Mouse (Mus musculus) forebrain, embryonic 13.5 days (tissue): Measurements from ENCODE around the gene Ankrd42. TPM values are rescaled to one million over a fixed set of nuclear protein-coding genes. Genes with fewer than 3 reads are reported as not detected.
A peak's percentile ranks its signal among the peaks of the same experiment; 100 is the strongest.

Experiments
- ATAC-seq: fragments of 200-750 bp; cut with Nextera tagmentation; 2 replicates; pipeline ENCODE4 v1.8.0; 2017
- H3K27ac ChIP-seq: fragments of 300-500 bp; sonication (generic); 2 replicates; pipeline ENCODE4 v1.5.1; 2015; ENCODE audit warnings: inconsistent platforms, mild to moderate bottlenecking, moderate library complexity
- H3K27me3 ChIP-seq: fragments of 300-500 bp; sonication (generic); 2 replicates; pipeline ENCODE4 v1.6.1; 2015; ENCODE audit warnings: mild to moderate bottlenecking, inconsistent platforms
- H3K36me3 ChIP-seq: fragments of 300-500 bp; sonication (generic); 2 replicates; pipeline ENCODE4 v1.6.1; 2015; ENCODE audit warnings: mild to moderate bottlenecking, inconsistent platforms; ENCODE audit not compliant: poor library complexity, severe bottlenecking
- H3K4me1 ChIP-seq: fragments of 300-500 bp; sonication (generic); 2 replicates; pipeline ENCODE4 v1.6.1; 2015; ENCODE audit warnings: inconsistent platforms
- H3K4me2 ChIP-seq: fragments of 300-500 bp; sonication (generic); 2 replicates; pipeline ENCODE4 v1.6.1; 2015; ENCODE audit warnings: inconsistent platforms, mild to moderate bottlenecking, moderate library complexity
- H3K4me3 ChIP-seq: fragments of 300-500 bp; sonication (generic); 2 replicates; pipeline ENCODE4 v1.5.1; 2015; ENCODE audit warnings: mild to moderate bottlenecking, inconsistent platforms
- H3K9ac ChIP-seq: fragments of 300-500 bp; sonication (generic); 2 replicates; pipeline ENCODE4 v1.6.1; 2015; ENCODE audit warnings: mild to moderate bottlenecking, inconsistent platforms
- H3K9me3 ChIP-seq: fragments of 300-500 bp; sonication (generic); replicated peaks from 2 replicates; pipeline ENCODE4 v1.6.1; 2016; ENCODE audit warnings: inconsistent platforms
- WGBS: fragments of 180-500 bp; shearing (Covaris S2); methylation state at CpG from one replicate; pipeline ENCODE4 v1.1.7; 2015; 5-methylcytosine and 5-hydroxymethylcytosine counted together
- polyA plus RNA-seq: library from polyadenylated mRNA; unstranded; fragments of >200 nt; fragmentation: Nextera tagmentation; extraction: Ambion mirVana; gene quantifications from 2 replicates; pipeline ENCODE4 v1.2.1, GENCODE M21; 2015

The Ankrd42 gene
- polyA plus RNA-seq, 1 experiment from 2014 or later = 10.9 TPM

DNA sequence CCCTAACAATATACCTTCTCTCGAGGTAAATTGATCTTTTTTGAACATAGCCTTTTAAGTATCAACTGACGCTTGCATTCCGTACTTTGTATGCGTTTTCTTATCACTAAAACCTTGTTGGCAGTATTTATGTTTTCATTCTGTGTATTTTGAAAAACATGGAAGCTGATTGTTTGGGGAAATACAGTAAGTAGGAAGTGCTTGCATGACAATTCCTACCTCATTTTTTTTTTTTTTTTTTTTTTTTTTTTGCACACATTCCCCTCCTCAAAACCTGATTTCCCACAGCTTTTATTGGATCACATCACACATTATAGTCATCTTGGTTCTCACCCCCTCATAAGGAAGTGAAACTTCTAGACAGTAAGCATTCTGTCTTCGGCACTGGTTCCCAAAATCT lies 1.1 kb upstream of the Ankrd42 start:
- peak overlapping the region; percentile 97 for H3K4me2 ChIP-seq
- H3K27ac ChIP-seq = no peak overlapping the region
- peaks cover 20% of the 10 kb centered on the region; the same call in 1 of the 2 replicates for H3K36me3 ChIP-seq
- H3K27me3 ChIP-seq = 0 out of 2 replicates have a peak, but pooled peaks cover 3% of the 10 kb centered on the region
- 91% methylated on average over 5 of the region's 5 CpGs for WGBS
- H3K9me3 ChIP-seq = no peaks in the 10 kb centered on the region
- peak overlapping the region; percentile 85; the same call in 1 of the 2 replicates for H3K9ac ChIP-seq
- peaks cover 25% of the 10 kb centered on the region for H3K4me1 ChIP-seq
- peak overlapping the region; percentile 91 for H3K4me3 ChIP-seq
- ATAC-seq = no peak

DNA sequence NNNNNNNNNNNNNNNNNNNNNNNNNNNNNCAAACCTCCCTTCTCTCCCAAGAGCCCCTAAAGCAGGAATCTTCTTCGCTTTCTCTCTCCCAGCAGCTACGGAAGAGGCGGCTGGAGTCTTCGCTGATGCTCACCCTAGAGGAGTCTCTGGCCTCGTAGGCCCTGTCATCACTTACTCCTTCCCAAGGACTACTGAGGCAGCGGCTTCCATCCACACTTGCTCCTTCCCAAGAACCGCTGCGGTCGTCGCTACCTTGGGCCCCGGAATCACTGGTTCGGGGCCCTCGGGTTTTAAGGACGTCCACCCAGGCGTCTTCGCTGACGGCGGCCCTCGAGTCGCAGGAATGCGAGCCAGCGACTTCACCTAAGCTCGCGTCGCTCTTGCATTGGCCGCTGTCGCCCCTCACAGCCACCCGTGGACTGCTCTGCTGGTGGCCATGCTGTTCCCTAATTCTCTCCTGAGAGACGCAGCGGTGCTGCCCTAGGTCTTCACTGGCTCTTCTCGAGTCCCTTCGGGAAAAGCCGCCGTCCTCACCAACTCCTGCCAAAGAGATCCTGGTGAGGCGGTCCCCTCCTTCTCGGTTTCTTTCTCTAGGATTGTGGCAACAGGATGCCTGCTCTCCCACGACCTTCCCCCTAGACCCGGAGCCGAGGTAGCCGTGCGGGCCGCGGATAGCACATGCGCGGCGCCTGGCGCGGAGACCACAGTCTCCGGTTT lies 489 bp downstream of the Ankrd42 start:
- WGBS = under 1% methylated on average over 48 of the region's 49 CpGs
- Histone ChIP-seq H3K4me1 (peaks cover 25% of the 10 kb centered on the region), H3K9me3 (no peaks in the 10 kb centered on the region), H3K27ac (no peak overlapping the region), H3K9ac (peak overlapping the region; percentile 77), H3K4me2 (peak overlapping the region; percentile 97), H3K27me3 (0 out of 2 replicates have a peak, but pooled peaks cover 3% of the 10 kb centered on the region), H3K36me3 (peaks cover 11% of the 10 kb centered on the region; the same call in 1 of the 2 replicates), H3K4me3 (peak overlapping the region; percentile 91)
- ATAC-seq = peak; percentile 74

DNA sequence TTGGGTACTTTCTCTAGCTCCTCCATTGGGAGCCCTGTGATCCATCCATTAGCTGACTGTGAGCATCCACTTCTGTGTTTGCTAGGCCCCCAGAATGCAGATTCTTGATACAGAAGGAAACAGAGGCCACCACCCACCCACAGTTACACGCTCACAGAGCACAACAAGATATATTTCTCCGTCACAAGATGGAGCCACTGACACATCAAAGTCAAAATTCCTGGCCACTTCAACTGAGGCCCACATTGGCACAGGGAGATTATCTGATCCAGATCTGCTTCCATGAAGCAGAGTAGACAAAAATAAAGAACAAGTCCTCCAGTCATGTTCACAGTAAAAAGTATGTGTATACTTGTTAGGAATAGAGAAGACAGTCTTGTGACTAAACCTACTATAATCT lies 6.8 kb downstream of the Ankrd42 start:
- 49% methylated on average over 2 of the region's 2 CpGs for WGBS
- Histone ChIP-seq H3K4me1 (no peaks in the 10 kb centered on the region), H3K4me2 (no peak overlapping the region), H3K27me3 (no peaks in the 10 kb centered on the region), H3K36me3 (no peaks in the 10 kb centered on the region), H3K9me3 (no peaks in the 10 kb centered on the region), H3K27ac (no peak overlapping the region), H3K4me3 (no peak overlapping the region), H3K9ac (no peak overlapping the region)
- ATAC-seq = no peak

DNA sequence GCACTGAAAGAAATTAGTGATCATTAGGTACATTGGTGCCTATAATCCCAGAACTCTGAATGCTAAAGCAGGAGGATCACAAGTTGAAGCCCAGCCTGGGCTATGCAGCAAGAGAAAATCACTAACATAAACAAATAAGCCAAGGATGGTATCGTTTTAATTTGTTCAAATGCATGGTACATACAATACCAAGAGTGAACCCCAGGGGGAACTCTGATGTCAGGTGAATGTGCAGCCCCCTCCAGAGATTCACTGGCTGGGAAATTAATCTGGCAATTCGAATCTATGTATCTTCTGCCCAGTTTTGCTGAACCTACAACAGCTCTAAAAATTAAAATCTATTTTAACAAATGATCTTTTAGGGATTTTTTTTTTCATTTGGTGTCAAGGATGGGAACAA lies 12.5 kb downstream of the Ankrd42 start:
- Histone ChIP-seq H3K36me3 (no peaks in the 10 kb centered on the region), H3K4me3 (no peak overlapping the region), H3K27me3 (no peaks in the 10 kb centered on the region), H3K27ac (no peak overlapping the region), H3K9me3 (no peaks in the 10 kb centered on the region), H3K4me2 (no peak overlapping the region), H3K9ac (no peak overlapping the region), H3K4me1 (no peaks in the 10 kb centered on the region)
- WGBS = 50% methylated on average over 2 of the region's 2 CpGs
- no peak for ATAC-seq

DNA sequence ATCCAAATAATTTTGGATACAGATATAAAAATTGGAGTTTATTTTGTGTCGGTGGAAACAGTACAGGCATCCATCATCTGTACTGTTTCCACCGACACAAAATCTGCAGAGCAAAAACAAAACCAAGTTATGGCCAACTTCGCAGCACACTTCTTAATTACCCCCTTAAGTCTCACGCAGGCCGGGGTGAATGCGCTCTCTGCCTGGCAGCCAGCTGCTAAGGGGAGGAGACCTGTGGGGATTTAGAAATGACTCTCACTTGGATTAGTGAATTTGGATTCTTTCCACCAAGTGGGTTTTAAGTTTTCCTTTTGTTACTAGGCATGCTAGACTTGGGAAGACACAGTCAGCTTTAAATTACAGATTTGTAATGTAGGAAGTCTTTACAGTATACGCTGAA lies 26.1 kb downstream of the Ankrd42 start:
- ATAC-seq = no peak
- no peaks in the 10 kb centered on the region for H3K9me3 ChIP-seq
- 41% methylated on average over 7 of the region's 7 CpGs for WGBS
- no peaks in the 10 kb centered on the region for H3K27me3 ChIP-seq
- H3K36me3 ChIP-seq = 0 out of 2 replicates have a peak, but pooled peaks cover 7% of the 10 kb centered on the region
- H3K9ac ChIP-seq = no peak overlapping the region
- H3K4me3 ChIP-seq = no peak overlapping the region
- no peaks in the 10 kb centered on the region for H3K4me1 ChIP-seq
- no peak overlapping the region for H3K27ac ChIP-seq
- no peak overlapping the region for H3K4me2 ChIP-seq

DNA sequence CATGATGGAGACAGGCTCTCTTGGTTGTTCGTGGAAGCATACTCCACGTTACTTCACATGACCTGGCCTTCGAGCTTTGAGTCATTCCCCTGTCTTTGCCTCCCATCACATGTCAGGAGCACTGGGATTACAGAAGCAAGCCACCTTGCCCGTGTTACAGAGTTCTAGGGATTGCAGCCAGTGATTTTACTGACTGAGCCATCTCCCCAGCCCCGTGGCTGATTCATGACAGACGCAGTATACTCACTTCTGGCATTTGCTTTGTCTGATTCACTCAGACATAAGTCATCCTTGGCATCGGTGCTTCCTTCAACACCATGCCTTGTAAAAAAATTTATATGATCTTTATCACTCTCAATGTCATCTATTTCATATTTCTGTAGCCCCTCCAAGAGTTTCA lies 32.0 kb downstream of the Ankrd42 start:
- Histone ChIP-seq H3K27me3 (no peaks in the 10 kb centered on the region), H3K4me2 (no peak overlapping the region), H3K27ac (no peak overlapping the region), H3K9ac (no peak overlapping the region), H3K4me3 (no peak overlapping the region), H3K9me3 (no peaks in the 10 kb centered on the region), H3K4me1 (no peaks in the 10 kb centered on the region), H3K36me3 (peaks cover 20% of the 10 kb centered on the region)
- WGBS = 92% methylated on average over 7 of the region's 7 CpGs
- no peak for ATAC-seq

DNA sequence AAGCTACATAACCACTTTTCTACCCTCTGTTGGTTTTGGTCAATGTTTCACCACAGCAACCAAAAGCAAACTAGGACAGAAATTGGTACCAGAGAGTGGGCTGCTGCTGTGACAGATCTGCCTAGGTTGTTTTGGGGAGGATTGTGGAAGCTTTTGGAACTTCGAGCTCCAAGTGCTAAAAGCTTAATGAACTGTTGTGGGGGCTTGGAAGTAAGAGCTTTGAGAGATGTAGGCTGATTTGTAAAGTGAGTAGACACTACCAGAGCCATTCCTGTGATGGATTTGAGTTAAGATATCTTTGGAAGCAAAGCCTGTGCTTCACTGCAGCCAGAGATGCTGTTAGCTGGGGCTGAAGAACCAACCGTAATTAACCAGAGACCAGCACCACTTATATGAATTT lies 46.1 kb downstream of the Ankrd42 start:
- no peaks in the 10 kb centered on the region for H3K36me3 ChIP-seq
- H3K27me3 ChIP-seq = no peaks in the 10 kb centered on the region
- H3K27ac ChIP-seq = no peak overlapping the region
- no peaks in the 10 kb centered on the region for H3K9me3 ChIP-seq
- WGBS = 92% methylated on average over 2 of the region's 2 CpGs
- ATAC-seq = no peak
- H3K4me3 ChIP-seq = no peak overlapping the region
- H3K4me2 ChIP-seq = no peak overlapping the region
- no peak overlapping the region for H3K9ac ChIP-seq
- H3K4me1 ChIP-seq = no peaks in the 10 kb centered on the region

DNA sequence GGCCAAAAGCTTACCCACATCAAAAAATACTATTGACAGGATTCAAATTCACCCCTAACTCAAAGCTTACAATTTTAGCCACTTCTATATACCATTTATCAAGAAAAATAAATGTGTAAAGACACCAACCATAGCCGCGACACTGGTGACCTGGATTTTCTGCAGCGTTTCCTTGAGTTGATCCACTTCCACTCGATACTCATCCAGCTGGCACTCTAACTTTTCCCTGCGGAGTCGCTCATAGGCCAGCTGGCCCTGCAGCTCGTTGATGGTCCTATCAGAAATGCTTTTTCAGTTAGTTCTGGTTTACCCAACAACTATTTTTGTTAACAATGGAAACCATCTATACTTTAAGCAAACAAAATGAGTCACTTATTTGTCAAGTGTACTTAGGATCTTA lies 47.0 kb downstream of the Ankrd42 start:
- Histone ChIP-seq H3K27ac (no peak overlapping the region), H3K36me3 (no peaks in the 10 kb centered on the region), H3K4me3 (no peak overlapping the region), H3K9ac (no peak overlapping the region), H3K4me1 (no peaks in the 10 kb centered on the region), H3K9me3 (no peaks in the 10 kb centered on the region), H3K4me2 (no peak overlapping the region), H3K27me3 (no peaks in the 10 kb centered on the region)
- WGBS = 89% methylated on average over 7 of the region's 7 CpGs
- no peak for ATAC-seq

DNA sequence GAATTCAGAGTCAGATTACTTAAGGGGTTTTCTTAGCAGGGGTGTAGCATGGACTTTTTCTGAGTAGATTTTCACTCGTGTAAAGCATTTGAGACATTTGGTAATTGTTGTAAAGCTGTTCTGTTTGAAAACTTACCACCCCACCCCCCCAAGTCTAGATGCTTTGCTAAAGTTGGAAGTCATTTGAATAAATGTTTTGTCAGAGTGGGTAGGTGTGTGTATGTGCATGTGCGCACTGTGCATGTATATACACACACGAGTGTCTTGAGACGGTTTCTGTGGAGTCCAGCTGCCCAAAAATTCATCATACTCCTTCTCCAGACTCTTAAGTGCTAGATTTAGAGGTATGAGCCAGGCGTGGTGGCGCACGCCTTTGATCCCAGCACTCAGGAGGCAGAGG lies 53.4 kb downstream of the Ankrd42 start:
- no peaks in the 10 kb centered on the region for H3K4me1 ChIP-seq
- H3K9ac ChIP-seq = no peak overlapping the region
- no peaks in the 10 kb centered on the region for H3K9me3 ChIP-seq
- ATAC-seq = no peak
- H3K27me3 ChIP-seq = no peaks in the 10 kb centered on the region
- H3K4me2 ChIP-seq = no peak overlapping the region
- no peak overlapping the region for H3K27ac ChIP-seq
- no peak overlapping the region for H3K4me3 ChIP-seq
- WGBS = 90% methylated on average over 7 of the region's 7 CpGs
- peaks cover 22% of the 10 kb centered on the region for H3K36me3 ChIP-seq

DNA sequence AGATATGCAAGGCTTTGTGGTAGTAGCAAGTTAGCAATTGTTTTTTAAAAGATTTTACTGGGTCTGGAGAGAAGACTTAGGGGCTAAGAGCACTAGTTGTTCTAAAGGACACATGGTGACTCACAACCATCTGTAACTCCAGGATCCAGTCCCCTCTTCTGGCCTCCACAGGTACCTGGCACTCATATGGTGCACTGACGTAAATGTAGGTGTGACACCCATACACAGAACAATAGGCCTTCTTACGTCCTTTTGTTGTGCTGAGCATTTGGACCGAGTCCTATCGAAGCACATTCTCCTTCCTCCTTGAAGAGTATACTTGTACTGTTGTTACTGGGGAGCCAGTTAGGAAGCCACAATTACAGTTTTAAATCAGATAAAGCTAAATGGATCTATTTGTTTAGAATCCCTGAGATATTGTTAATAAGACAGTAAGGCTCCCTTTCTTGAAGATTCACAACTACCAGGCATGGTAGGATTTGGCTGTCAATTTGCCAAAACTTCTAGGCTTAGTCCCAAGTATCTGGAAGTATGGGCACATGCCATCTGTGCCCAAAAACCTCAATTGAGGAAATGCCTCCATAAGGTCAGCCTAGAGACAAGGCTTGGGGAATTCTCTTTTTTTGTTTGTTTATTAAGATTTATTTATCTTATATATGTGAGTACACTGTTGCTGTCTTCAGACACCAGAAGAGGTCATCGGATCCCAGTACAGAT lies 56.3 kb downstream of the Ankrd42 start:
- H3K27me3 ChIP-seq = no peaks in the 10 kb centered on the region
- peaks cover 36% of the 10 kb centered on the region for H3K36me3 ChIP-seq
- 89% methylated on average over 5 of the region's 5 CpGs for WGBS
- no peaks in the 10 kb centered on the region for H3K4me1 ChIP-seq
- H3K9me3 ChIP-seq = no peaks in the 10 kb centered on the region
- no peak overlapping the region for H3K27ac ChIP-seq
- H3K9ac ChIP-seq = no peak overlapping the region
- H3K4me3 ChIP-seq = no peak overlapping the region
- ATAC-seq = no peak
- H3K4me2 ChIP-seq = no peak overlapping the region

DNA sequence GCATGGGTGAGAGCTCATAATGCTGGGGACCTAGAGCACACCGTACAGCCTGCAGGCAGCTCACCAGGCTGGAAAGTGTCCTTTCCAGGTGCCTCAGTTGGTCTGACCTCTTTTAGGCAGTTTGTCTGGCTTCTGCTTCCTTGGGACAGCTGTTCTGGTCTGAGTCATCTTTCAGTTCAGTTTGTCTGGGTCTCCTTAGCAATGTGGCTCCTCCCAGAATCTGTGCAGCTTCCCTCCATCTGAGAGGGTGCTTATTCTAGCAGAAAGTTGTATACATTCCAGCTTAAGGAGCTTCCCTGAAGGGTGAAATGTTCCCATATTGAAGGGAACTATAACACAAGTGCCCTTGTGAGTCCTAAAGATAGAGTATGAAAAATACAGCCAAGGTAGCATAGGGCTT lies 70.2 kb downstream of the Ankrd42 start:
- H3K27ac ChIP-seq = no peak overlapping the region
- 94% methylated on average over 1 of the region's 1 CpGs for WGBS

DNA sequence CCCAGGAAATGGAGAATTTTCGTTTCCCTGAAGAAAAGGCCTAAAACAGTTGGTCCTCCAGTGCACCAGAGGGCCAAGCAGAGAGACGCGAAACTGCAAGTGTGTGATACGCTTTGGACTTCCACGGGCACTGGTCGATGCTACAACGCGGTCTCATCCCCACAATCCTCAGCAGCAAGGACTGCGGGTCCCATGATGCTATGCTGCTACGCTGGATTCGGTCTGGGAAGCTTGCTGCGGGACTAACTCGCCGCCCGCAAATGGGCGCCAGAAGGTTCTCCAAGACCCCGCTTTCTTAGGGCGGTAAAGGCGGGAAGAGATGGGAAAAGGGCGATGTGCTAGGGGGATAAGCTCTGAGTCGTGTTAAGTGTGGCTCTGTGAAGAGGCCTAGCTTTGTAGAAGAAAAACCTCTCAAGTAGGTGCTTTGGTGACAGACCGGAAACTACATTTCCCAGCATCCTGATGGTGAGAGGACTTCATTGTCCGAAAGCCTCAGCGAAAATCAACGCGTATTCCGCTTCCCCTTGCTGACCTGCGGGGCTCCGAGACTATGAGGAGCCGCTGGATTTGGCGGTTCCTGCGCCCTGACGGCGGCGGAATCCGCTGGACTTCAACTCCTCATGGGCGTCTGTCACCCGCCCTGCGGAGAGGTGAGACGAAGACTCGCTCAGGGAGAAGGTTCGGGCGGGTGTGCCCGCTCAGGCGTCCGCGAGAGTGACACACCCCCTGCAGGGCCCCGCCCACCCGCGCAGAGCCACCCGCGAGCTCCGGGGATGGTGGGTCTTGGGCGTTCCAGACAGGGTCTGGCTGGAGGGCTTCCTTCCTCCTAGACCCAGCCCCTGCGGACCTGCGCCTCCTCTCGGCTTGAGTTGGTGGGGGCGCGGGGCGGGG lies 75.7 kb downstream of the Ankrd42 start, which contains the start of gene Ccdc90b:
Gene Ccdc90b, plus strand, starts transcription at position 164 of the 891 bp plus-strand sequence.
- Histone ChIP-seq H3K4me2 (peak within 1 kb of the TSS; percentile 59), H3K9me3 (no peaks in the 10 kb centered on the region), H3K27ac (peak within 1 kb of the TSS; percentile 92), H3K4me1 (peaks cover 8% of the 10 kb centered on the region), H3K36me3 (peaks cover 8% of the 10 kb centered on the region; the same call in 1 of the 2 replicates), H3K4me3 (peak within 1 kb of the TSS; percentile 73), H3K27me3 (no peaks in the 10 kb centered on the region), H3K9ac (peak within 1 kb of the TSS; percentile 70)
- ATAC-seq = peak; percentile 97
- WGBS = under 1% methylated on average over 59 of the region's 60 CpGs

More for the DNA sequence above, 70.2 kb downstream of the Ankrd42 start:
- Histone ChIP-seq H3K36me3 (peaks cover 25% of the 10 kb centered on the region; the same call in 1 of the 2 replicates), H3K9ac (no peak overlapping the region), H3K4me1 (peaks cover 8% of the 10 kb centered on the region), H3K4me3 (no peak overlapping the region), H3K9me3 (no peaks in the 10 kb centered on the region), H3K27me3 (no peaks in the 10 kb centered on the region), H3K4me2 (no peak overlapping the region)
- no peak for ATAC-seq
